Mouse (Mus musculus) retina, adult 2 months (tissue): ENCODE results near the gene Ntm.

ENCODE experiments used
- DNase-seq: peaks from one replicate; pipeline ENCODE4 v3.0.0-alpha.2; 2012; ENCODE audit warnings: low read depth, low spot score

Gene Ntm

DNA sequence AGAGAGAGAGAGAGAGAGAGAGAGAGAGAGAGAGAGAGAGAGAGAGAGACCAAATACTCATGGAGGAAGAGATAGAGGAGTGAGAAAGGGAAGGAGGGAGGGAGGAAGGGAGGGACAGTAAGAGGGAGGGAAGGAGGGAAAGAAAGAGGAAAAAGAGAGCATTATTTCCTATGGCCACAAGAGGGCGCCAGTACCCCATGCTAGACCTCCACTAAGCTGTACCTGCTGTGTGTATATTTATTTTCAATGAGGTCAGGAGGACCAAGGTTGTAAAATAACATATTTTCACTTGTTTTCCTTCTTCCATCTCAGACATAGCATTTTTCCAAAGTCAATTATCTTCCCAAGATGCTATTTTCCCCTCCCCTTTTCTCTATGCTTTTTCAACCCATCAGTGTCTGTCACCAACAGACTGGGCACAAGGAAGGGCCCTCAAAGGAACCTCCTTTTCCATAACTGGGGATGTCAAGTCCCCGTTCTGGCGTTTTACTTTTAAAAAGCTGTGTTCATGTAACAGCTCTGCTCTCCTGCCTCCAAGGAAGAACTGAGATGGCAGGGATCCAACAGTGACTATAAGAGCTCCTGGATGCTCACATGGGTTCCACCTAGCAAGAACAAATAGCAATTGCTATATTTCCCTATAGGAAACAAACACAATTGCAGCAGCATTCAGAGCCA, 301.3 kb downstream of the Ntm start:
- no peak for DNase-seq

DNA sequence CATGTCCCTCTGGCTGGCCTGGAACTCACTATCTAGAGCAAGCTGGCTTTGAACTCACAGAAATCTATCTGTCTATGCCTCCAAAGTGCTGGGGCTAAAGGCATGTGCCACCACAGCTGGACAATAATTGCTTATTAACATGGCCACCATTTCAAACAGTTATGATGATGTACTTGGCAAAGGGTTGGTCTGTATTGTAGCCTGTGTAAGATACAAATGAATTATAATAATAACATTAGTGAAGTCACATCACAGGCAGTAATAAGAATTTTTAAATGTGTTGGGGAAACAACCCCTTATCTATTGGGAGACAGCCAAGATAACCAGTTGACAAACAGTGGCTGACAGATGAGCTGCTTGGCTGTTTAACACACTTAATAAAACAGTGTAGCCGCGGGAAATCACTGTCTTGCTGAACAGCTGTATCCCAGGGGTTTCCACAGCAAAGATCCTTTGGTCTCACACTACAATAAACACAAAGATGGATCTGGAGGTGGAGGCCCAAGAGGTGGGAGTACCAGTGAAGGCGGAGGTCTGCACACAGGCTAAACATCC, 302.8 kb downstream of the Ntm start:
- no peak for DNase-seq

DNA sequence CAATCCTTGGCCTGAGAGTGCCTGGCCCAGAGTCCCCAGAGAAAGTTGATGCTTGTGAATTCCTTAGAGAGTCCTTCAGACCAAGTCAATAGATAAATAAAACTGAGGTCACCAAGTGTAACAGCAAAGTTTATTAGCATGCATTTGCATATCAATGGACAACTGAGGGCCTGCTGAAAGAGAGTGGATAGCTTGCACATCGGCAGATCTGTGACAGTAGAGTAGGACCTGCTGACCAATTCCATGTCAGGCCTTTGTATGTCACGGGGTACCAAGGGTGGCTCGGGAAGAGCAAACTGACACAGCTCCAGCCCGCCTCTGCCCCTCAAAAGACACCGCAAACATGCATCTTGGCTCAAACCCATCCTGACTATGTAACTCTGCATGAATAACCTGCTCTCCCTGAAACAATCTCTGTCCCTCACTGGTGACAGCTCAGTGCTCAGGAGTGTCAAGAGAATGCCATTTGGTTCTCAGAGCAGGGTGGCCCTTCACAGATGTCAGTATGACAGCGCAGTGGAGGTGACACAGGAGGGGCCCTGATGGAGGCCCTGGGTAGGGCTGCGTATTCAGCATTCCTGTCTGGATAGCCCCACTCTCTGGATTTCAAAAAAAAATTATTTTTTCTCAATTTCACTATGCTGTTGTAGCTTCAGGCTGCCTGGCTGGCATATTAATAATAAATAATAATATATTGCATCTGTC, 305.0 kb downstream of the Ntm start:
- no peak for DNase-seq

- no peak for DNase-seq
These were observed 308.1 kb downstream of the Ntm start for GRCm38 (mm10) chr9:29654885-29655284.

GRCm38 (mm10) chr9:29653678-29654235, 309.2 kb downstream of the Ntm start:
- no peak for DNase-seq

GRCm38 (mm10) chr9:29652854-29653253, 310.1 kb downstream of the Ntm start:
- DNase-seq: no peak

GRCm38 (mm10) chr9:29651856-29652255, 311.1 kb downstream of the Ntm start:
- no peak for DNase-seq

DNA sequence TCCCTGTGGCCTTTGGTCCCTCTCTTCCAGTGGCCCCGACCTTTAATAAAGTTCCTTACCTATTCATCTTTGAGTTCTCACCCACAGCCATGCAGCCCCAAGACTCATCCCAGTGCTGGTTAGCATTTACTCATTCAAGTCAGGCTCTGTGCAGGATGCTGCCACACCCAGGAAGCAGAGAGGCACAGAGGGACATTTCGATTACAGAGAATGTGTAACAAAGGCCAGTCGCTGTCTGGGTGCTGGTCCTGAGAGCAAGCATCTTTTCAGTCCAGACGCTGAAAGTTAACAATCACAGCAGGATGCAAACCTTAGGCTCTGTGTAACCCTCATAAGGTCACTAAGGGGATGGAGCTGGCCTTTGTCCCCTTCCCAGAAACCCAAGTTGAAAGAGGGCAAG, 311.7 kb downstream of the Ntm start:
- DNase-seq: no peak

DNA sequence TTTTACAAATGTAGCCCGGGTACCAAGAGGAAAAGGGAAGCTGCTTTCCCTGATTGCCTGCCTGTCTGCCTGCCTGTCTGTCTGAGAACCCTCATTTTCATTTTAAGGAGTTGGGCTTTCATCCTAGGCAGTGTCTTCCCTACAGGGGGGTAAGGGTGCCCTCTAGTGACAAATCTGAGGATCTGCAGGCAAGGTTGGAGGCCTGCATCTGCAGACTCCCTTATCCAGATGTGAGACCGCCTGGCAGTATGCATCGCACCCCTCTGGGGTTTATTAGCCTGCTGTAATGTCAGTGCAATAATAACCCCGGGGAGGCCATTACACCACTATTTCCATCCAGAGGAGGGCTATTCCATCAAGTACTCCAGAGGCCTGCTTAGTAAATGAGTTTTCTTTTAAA, 312.3 kb downstream of the Ntm start:
- DNase-seq: no peak

DNA sequence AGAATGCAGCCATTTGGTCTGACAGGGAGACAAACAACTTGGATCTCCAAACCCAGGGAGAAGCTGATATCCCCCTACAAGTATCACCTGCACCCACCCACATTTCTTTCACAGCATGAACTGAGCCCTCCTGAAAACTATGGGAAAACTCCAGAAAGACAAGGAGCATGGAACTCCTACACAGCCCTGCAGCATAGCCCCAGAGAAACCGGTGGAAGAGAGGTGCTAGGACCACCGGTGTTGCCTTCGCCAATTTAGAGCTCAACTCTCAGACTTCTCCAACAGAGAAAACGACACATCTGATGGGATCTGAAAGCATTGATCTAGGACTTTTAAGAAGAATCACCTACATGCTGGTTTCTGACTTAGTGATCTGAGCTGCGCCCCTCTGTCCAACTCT, 312.7 kb downstream of the Ntm start:
- DNase-seq: no peak

DNA sequence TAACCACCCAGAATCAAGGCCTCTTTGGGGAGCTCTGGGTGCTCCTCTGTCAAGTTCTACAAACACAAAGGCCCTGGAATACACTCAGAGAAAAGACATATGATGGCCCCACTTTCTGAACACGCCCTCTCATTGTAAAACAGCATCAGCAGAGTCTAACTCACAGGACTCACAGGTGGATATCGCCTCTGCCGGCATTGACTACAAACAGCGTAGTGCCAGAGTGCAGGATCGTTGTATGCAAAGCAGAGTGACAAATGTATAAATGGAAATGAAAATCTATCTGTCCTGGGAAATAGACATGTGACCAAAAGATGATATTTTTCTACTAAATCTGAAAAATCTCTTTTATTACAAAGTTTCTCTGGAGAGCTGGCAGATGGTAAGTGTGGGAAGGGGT, 314.7 kb downstream of the Ntm start:
- no peak for DNase-seq

- no peak for DNase-seq
These were observed 315.2 kb downstream of the Ntm start for GRCm38 (mm10) chr9:29647764-29648163.

DNA sequence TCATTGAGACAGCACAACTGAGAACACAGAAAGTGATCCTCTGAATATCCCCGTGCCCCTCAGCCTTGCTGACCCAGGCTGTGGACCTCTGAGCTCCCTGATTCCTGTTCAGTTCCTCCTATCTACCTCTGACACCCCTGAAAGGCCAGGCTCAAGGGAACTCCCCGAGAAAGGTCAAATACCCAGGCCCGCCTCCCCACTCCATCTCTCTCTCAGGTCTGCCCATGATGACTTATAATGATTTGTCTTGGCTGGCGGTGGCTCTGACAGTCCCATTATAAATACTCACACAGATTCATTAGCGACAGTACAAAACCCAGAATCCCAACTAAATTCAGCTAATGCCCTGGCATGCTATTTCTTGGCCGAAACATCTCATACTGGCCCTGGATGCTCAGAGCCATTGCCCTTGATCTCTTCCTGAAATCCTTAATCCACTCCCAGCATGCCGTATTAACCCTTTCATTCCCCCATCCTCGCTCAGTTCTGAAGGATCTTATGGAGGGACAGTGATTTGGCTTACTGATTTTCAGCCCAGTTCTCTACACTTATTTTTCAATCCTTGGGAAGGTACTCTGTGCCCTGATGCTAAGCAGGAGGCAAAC, 317.0 kb downstream of the Ntm start:
- DNase-seq: no peak

GRCm38 (mm10) chr9:29642997-29643657, 319.8 kb downstream of the Ntm start:
- peak; percentile 74 for DNase-seq

DNA sequence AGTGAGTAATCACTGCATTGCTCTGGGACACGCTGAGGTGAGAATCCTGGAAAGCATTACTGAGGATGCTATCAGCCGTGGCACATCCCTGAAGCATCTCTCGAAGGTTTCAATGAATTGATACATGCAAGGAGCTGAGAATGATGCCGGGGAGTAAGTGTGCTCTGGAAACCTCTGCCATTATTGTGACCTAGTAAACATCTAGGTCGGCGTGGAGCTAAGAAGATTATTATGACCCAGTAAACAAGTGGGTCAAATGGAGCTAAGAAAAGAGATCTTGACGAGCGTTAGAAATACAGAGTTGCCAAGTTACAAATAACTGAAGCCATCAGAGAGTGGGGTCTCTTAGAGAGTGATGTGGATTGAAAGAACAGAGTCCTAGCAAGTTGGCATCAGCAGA, 325.6 kb downstream of the Ntm start:
- DNase-seq: peak; percentile 77

- DNase-seq: no peak
These were observed 345.8 kb downstream of the Ntm start for GRCm38 (mm10) chr9:29617181-29617580.

DNA sequence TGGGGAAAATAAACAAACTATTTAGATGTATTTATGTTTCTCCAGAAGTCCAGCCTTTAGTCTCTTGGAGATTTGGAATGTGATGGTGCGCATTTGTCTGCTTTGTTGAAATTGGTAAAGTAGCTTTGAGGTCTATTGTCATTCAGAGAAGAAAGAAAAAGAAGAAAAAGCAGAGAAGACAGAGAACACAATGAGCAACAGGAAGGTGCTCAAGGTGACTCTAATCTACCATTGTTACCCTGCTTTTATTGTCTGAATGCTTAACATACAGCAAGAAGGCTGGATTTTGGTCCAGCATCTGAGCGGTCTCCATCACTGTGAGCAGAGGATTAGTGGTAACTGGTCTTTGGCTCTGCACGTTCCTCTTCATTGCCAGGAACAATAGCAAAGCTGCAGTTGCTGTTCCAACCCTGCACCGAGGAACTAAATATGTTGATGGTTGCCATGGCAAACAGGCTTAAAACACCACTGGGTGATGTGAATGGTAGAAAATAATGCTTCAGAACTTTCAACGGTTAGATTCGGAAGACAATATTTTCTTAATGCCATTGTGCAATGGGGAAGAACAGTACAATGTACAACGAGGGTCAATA, 350.8 kb downstream of the Ntm start:
- DNase-seq: no peak

- DNase-seq: no peak
These were observed 352.1 kb downstream of the Ntm start for GRCm38 (mm10) chr9:29610867-29611266.

GRCm38 (mm10) chr9:29597665-29598064, 365.3 kb downstream of the Ntm start:
- no peak for DNase-seq

GRCm38 (mm10) chr9:29595321-29595720, 367.6 kb downstream of the Ntm start:
- DNase-seq: no peak

- no peak for DNase-seq
These were observed 368.2 kb downstream of the Ntm start for GRCm38 (mm10) chr9:29594537-29595294.
